Mouse (Mus musculus): ENCODE measurements around the gene Tnp2.

DNA sequence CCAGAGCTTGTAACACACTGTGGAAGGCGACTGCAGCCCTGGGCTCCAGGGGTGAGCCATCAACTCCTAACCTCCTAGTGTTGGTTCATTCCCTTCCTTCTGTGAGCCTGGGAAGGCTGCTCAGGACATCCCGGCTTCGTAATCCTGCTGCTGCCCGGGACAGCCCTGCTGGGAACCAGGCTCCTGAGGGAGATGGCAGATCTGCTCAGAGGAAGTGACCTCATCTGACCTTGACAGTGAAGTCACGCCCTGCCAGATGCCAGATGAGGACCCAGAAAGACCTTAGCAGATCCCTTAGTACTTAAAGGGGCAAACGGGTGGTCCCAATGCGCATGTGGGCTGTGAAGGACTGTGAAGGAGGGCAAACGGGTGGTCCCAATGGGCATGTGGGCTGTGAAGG lies 27.3 kb downstream of the Tnp2 start:
- no peak for TF ChIP-seq CTCF (IDR thresholded peaks at IDR 0.05; ENCODE audit: borderline replicate concordance, insufficient read depth, low read length)
- no peak for TF ChIP-seq POLR2A (IDR thresholded peaks at IDR 0.05; ENCODE audit: low read depth, low read length)
